Mouse (Mus musculus) common myeloid progenitor, adult 5-6 weeks (primary cell): ENCODE measurements around the gene Robo4. TPM values are rescaled to one million over a fixed set of nuclear protein-coding genes. Genes with fewer than 3 reads are reported as not detected.

Source experiments
- ATAC-seq: replicated peaks from 2 replicates; pipeline ENCODE4 v1.8.0; 2016; ENCODE audit warnings: low read depth, mild to moderate bottlenecking, moderate TSS enrichment, inconsistent platforms; ENCODE audit not compliant: poor library complexity, severe bottlenecking
- total RNA-seq: library from RNA; stranded (forward); fragments of 200-1000, 187-1606 nt; gene quantifications from 2 replicates; pipeline ENCODE4 v1.2.3, GENCODE M21; 2017

Gene Robo4
- total RNA-seq, 1 experiment from 2014 or later = 1.4 TPM

DNA sequence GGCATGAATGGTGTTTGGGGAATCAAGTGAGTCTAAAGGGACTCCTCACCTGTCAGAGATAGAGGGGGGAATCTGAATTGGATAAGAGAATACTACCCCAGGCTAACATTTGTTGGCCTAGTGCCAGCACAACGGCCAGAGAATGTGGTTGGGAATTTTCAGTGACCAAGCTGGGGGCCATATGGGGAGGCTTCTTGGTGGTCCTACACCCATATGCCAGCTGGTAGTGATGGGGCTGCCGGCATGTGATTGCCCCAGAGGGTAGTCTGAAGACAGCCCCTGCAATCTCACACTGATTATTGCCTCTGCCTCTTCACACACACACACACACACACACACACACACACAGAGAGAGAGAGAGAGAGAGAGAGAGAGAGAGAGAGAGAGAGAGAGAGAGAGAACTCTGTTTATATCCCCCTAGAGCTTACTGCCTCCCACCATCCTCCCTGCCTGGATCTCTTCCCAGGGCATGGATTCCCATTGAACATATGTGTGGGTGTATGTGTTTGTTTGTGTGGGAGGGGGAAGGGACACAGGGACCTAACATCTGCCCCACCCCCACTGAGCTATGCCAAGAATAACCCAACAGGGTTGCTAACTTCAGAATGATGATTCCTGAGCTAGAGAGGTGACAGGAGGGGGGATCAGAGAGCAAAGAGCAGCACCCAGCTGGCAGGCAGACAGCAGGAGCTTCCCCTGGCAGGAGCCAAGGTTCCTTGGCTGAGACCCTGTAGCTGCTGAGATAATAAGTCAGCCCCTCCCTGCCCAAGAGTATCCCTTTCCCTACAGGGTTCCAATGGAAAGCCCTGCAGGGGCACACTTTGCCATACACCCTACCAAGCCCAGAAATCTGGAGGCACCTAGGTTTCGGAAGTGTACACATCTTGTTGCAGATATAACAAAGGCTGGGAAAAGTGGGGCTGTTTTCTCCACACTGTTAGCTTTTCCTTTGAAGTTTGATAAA, 36.4 kb downstream of the Robo4 start:
- ATAC-seq = no peak

DNA sequence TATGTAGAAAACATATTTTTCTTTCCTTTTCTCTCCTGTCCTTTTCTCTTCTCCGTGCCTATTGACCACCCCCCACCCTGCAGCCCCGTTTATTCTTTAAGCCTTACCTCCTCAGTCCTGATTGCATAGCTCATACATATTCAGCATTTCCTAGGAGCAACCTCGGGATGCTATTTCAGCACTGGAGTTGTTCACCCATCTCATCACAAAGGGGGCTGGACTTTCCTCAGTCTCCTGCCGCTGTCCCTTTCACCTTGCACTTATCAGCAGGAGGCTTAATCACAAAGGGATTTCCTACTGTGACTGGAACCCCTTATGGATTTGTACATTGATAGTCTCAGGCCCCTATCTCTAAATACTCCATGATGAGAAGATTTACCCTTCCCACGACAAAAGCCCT, 50.7 kb downstream of the Robo4 start:
- no peak for ATAC-seq

DNA sequence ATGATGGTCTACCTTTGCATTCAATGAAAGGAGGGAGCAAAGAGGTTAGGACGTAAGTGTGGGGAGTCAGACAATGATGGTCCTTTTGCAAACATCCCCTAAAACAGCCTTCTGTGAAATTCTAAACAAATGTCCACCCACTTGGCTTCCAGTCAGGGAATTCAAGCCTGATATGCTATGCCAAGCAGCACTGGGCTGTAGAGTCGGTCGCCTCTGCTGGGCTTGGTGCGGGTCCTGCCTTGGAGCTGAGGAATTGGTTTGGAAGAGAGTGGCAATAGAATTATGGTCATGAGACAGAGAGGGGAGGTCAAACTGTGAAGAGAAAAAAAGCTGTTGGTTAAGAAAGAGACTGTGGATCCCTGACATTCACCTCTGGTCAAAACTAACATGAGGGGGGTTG, 51.6 kb downstream of the Robo4 start:
- no peak for ATAC-seq

DNA sequence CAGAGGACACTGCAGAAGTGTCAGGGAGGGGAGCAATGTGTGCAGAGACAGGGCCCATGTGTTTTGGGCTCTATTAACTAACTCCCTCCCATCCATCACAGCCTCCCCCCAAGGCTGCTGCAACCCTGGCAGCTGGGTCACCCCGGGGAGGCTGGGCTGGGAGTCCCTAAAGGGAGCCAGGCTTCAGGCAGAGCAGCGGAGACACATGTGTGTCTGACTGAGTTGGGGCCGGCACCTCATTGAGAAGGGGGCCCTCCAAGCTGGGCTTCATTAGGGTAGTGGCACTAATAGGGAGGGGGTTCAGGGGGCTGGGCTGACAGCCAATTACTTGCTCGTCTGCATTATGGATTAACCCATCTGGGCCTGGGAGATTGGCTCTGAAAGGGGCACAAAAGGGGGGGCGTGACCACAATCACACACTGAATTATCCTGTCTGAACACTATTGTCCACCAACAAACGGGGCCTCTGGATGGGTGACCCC, 52.4 kb downstream of the Robo4 start:
- no peak for ATAC-seq

DNA sequence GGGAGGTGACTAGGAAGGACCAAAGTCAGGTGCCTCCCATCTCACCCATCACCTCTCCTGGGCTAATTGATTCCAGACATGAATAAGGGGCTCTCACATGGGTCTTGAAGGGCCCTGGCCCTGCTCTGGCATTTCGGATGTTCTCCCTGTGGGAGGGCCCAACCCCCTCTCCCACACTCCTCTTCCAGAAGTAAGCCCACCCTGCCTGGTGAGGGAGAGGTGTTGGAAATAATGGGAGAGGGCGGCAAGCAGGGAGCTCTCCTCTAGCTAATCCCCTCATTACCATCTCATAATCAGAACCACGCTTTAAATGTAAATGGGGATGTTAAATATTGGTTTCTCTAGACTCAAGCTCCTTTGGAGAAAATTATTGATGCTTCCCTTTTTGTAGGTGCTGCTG, 53.3 kb downstream of the Robo4 start:
- no peak for ATAC-seq

GRCm38 (mm10) chr9:37455868-37456267, 54.2 kb downstream of the Robo4 start:
- ATAC-seq = no peak

GRCm38 (mm10) chr9:37456481-37456910, 54.8 kb downstream of the Robo4 start:
- peak; percentile 66 for ATAC-seq

DNA sequence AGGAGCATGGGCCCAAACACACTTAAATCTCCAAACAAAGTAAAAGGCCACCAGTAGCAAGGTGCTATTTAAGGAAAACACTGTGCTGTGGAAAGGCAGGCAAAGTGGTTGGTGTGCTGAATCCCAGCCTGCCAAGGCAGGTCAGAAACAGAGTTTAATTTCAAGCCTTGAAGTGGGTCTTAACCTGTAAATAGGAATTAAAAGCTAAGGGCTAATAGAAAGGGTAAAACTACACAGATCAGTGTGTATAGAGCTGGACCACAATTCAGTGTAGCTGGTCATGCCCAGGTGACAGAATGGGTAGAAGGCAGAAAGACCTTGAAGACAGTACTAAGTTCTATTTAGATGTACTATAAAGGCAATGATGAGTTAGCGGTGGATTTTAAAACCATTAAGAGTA, 55.5 kb downstream of the Robo4 start:
- ATAC-seq = no peak

GRCm38 (mm10) chr9:37459665-37460042, 58.0 kb downstream of the Robo4 start:
- ATAC-seq = no peak

- peak; percentile 40 for ATAC-seq
These were observed 58.6 kb downstream of the Robo4 start for GRCm38 (mm10) chr9:37460043-37460960.

- no peak for ATAC-seq
These were observed 59.3 kb downstream of the Robo4 start for GRCm38 (mm10) chr9:37460961-37461340.

GRCm38 (mm10) chr9:37461571-37461970, 59.9 kb downstream of the Robo4 start:
- ATAC-seq = no peak

- peak; percentile 75 for ATAC-seq
These were observed 61.1 kb downstream of the Robo4 start for GRCm38 (mm10) chr9:37462764-37463163.

Other genes with a start within 250 kb of the Robo4 start
- gene Tmem218, start 193.7 kb upstream of the Robo4 start, total RNA-seq = 2.3 and 4.0 TPM in 2 replicates
- gene Slc37a2, start 146.2 kb upstream of the Robo4 start, total RNA-seq = 0.46 TPM in 1 of 2 replicates, not detected in the other
- gene Ccdc15, start 53.5 kb upstream of the Robo4 start, total RNA-seq = 18.6 and 24.2 TPM in 2 replicates
- gene Hepacam, start 34.5 kb upstream of the Robo4 start, total RNA-seq = not detected in 2 replicates
- gene Robo3, start 31.3 kb downstream of the Robo4 start, total RNA-seq = 3.8 and 4.1 TPM in 2 replicates
- 37.0 and 38.1 TPM in 2 replicates for gene Msantd2, start 87.4 kb downstream of the Robo4 start, total RNA-seq
- gene Esam, start 126.2 kb downstream of the Robo4 start, total RNA-seq = 2.5 and 2.9 TPM in 2 replicates
- 0.50 TPM in 1 of 2 replicates, not detected in the other for gene Vsig2, start 137.4 kb downstream of the Robo4 start, total RNA-seq
- gene Nrgn, start 151.0 kb downstream of the Robo4 start, total RNA-seq = 17.1 and 36.8 TPM in 2 replicates
- gene Siae, start 153.8 kb downstream of the Robo4 start, total RNA-seq = 11.8 and 12.2 TPM in 2 replicates
- gene Spa17, start 211.8 kb downstream of the Robo4 start, total RNA-seq = 5.9 and 15.3 TPM in 2 replicates